Mouse (Mus musculus): ENCODE measurements at regions not wholly inside any gene's neighbourhood (a gene's known extent, or its start where the extent isn't known, plus 50 kb on each side); places are given as distances from the start of the nearest gene placed in this dataset.

- H3K9ac ChIP-seq (ENCODE audit: low read depth, low read length): no peak overlapping the region
- no peak overlapping the region for H3K27ac ChIP-seq (replicated peaks; ENCODE audit: insufficient read depth, low read depth, low read length)
- no peak for DNase-seq (ENCODE audit: extremely low read depth, low read depth, low spot score)
- no peaks in the 10 kb centered on the region for H3K4me1 ChIP-seq (ENCODE audit: control insufficient read depth, insufficient read depth, low read length)
- H3K36me3 ChIP-seq (ENCODE audit: control insufficient read depth, insufficient read depth, low read length): no peaks in the 10 kb centered on the region
- H3K27me3 ChIP-seq (ENCODE audit: control insufficient read depth, insufficient read depth, low read length): no peaks in the 10 kb centered on the region
- H3K79me2 ChIP-seq (ENCODE audit: control insufficient read depth, insufficient read depth, low read length): no peaks in the 10 kb centered on the region
- TF ChIP-seq CTCF (IDR thresholded peaks at IDR 0.05; ENCODE audit: low read depth, low read length) (no peak), POLR2A (IDR thresholded peaks at IDR 0.05; ENCODE audit: extremely low read depth, insufficient read depth, low read length) (no peak)
- WGBS: 91% methylated on average over 7 of the region's 7 CpGs
- H3K4me3 ChIP-seq (ENCODE audit: insufficient read depth, low read depth, low read length): no peak overlapping the region
These were observed 462.8 kb downstream of the Gtdc1 start for GRCm38 (mm10) chr2:44464631-44465030.

GRCm38 (mm10) chr2:44462619-44463329 is 464.7 kb downstream of the Gtdc1 start:
- TF ChIP-seq CTCF (IDR thresholded peaks at IDR 0.05; ENCODE audit: low read depth, low read length): no peak
- no peak for TF ChIP-seq POLR2A (IDR thresholded peaks at IDR 0.05; ENCODE audit: extremely low read depth, insufficient read depth, low read length)
- no peak overlapping the region for H3K9ac ChIP-seq (ENCODE audit: low read depth, low read length)
- no peaks in the 10 kb centered on the region for H3K36me3 ChIP-seq (ENCODE audit: control insufficient read depth, insufficient read depth, low read length)
- WGBS: 89% methylated on average over 13 of the region's 13 CpGs
- no peaks in the 10 kb centered on the region for H3K4me1 ChIP-seq (ENCODE audit: control insufficient read depth, insufficient read depth, low read length)
- no peak for DNase-seq (ENCODE audit: extremely low read depth, low read depth, low spot score)
- H3K27me3 ChIP-seq (ENCODE audit: control insufficient read depth, insufficient read depth, low read length): no peaks in the 10 kb centered on the region
- no peak overlapping the region for H3K4me3 ChIP-seq (ENCODE audit: insufficient read depth, low read depth, low read length)
- no peak overlapping the region for H3K27ac ChIP-seq (replicated peaks; ENCODE audit: insufficient read depth, low read depth, low read length)
- H3K79me2 ChIP-seq (ENCODE audit: control insufficient read depth, insufficient read depth, low read length): no peaks in the 10 kb centered on the region

GRCm38 (mm10) chr2:44461289-44462250 is 465.9 kb downstream of the Gtdc1 start:
- peak; percentile 20 for DNase-seq (ENCODE audit: extremely low read depth, low read depth, low spot score)
- Histone ChIP-seq H3K9ac (ENCODE audit: low read depth, low read length) (no peak overlapping the region), H3K4me3 (ENCODE audit: insufficient read depth, low read depth, low read length) (no peak overlapping the region), H3K79me2 (ENCODE audit: control insufficient read depth, insufficient read depth, low read length) (no peaks in the 10 kb centered on the region), H3K36me3 (ENCODE audit: control insufficient read depth, insufficient read depth, low read length) (no peaks in the 10 kb centered on the region), H3K27ac (replicated peaks; ENCODE audit: insufficient read depth, low read depth, low read length) (no peak overlapping the region), H3K4me1 (ENCODE audit: control insufficient read depth, insufficient read depth, low read length) (no peaks in the 10 kb centered on the region), H3K27me3 (ENCODE audit: control insufficient read depth, insufficient read depth, low read length) (no peaks in the 10 kb centered on the region)
- TF ChIP-seq CTCF (IDR thresholded peaks at IDR 0.05; ENCODE audit: low read depth, low read length) (no peak), POLR2A (IDR thresholded peaks at IDR 0.05; ENCODE audit: extremely low read depth, insufficient read depth, low read length) (no peak)
- 54% methylated on average over 16 of the region's 16 CpGs for WGBS

GRCm38 (mm10) chr2:44449471-44449870 is 478.0 kb downstream of the Gtdc1 start:
- TF ChIP-seq POLR2A (IDR thresholded peaks at IDR 0.05; ENCODE audit: extremely low read depth, insufficient read depth, low read length) (no peak), CTCF (IDR thresholded peaks at IDR 0.05; ENCODE audit: low read depth, low read length) (no peak)
- no peaks in the 10 kb centered on the region for H3K36me3 ChIP-seq (ENCODE audit: control insufficient read depth, insufficient read depth, low read length)
- no peak overlapping the region for H3K9ac ChIP-seq (ENCODE audit: low read depth, low read length)
- no peaks in the 10 kb centered on the region for H3K4me1 ChIP-seq (ENCODE audit: control insufficient read depth, insufficient read depth, low read length)
- H3K4me3 ChIP-seq (ENCODE audit: insufficient read depth, low read depth, low read length): no peak overlapping the region
- H3K27ac ChIP-seq (replicated peaks; ENCODE audit: insufficient read depth, low read depth, low read length): no peak overlapping the region
- no peak for DNase-seq (ENCODE audit: extremely low read depth, low read depth, low spot score)
- H3K27me3 ChIP-seq (ENCODE audit: control insufficient read depth, insufficient read depth, low read length): no peaks in the 10 kb centered on the region
- no peaks in the 10 kb centered on the region for H3K79me2 ChIP-seq (ENCODE audit: control insufficient read depth, insufficient read depth, low read length)

Measured in liver, adult 2 months (tissue).